Mouse (Mus musculus) forebrain, embryonic 13.5 days (tissue): ENCODE data around the gene Pappa. TPM values are rescaled to one million over a fixed set of nuclear protein-coding genes. Genes with fewer than 3 reads are reported as not detected.

Experiments used
- ATAC-seq: fragments of 200-750 bp; cut with Nextera tagmentation; 2 replicates; pipeline ENCODE4 v1.8.0; 2017
- H3K27ac ChIP-seq: fragments of 300-500 bp; sonication (generic); 2 replicates; pipeline ENCODE4 v1.5.1; 2015; ENCODE audit warnings: inconsistent platforms, mild to moderate bottlenecking, moderate library complexity
- H3K27me3 ChIP-seq: fragments of 300-500 bp; sonication (generic); 2 replicates; pipeline ENCODE4 v1.6.1; 2015; ENCODE audit warnings: mild to moderate bottlenecking, inconsistent platforms
- H3K36me3 ChIP-seq: fragments of 300-500 bp; sonication (generic); 2 replicates; pipeline ENCODE4 v1.6.1; 2015; ENCODE audit warnings: mild to moderate bottlenecking, inconsistent platforms; ENCODE audit not compliant: poor library complexity, severe bottlenecking
- H3K4me1 ChIP-seq: fragments of 300-500 bp; sonication (generic); 2 replicates; pipeline ENCODE4 v1.6.1; 2015; ENCODE audit warnings: inconsistent platforms
- H3K4me2 ChIP-seq: fragments of 300-500 bp; sonication (generic); 2 replicates; pipeline ENCODE4 v1.6.1; 2015; ENCODE audit warnings: inconsistent platforms, mild to moderate bottlenecking, moderate library complexity
- H3K4me3 ChIP-seq: fragments of 300-500 bp; sonication (generic); 2 replicates; pipeline ENCODE4 v1.5.1; 2015; ENCODE audit warnings: mild to moderate bottlenecking, inconsistent platforms
- H3K9ac ChIP-seq: fragments of 300-500 bp; sonication (generic); 2 replicates; pipeline ENCODE4 v1.6.1; 2015; ENCODE audit warnings: mild to moderate bottlenecking, inconsistent platforms
- H3K9me3 ChIP-seq: fragments of 300-500 bp; sonication (generic); replicated peaks from 2 replicates; pipeline ENCODE4 v1.6.1; 2016; ENCODE audit warnings: inconsistent platforms
- WGBS: fragments of 180-500 bp; shearing (Covaris S2); methylation state at CpG from one replicate; pipeline ENCODE4 v1.1.7; 2015; 5-methylcytosine and 5-hydroxymethylcytosine counted together
- polyA plus RNA-seq: library from polyadenylated mRNA; unstranded; fragments of >200 nt; fragmentation: Nextera tagmentation; extraction: Ambion mirVana; gene quantifications from 2 replicates; pipeline ENCODE4 v1.2.1, GENCODE M21; 2015

The Pappa gene
- polyA plus RNA-seq, 1 experiment from 2014 or later = 0.89 TPM

- no peak overlapping the region for H3K27ac ChIP-seq
- H3K9ac ChIP-seq = no peak overlapping the region
- WGBS = 35% methylated on average over 3 of the region's 3 CpGs
- H3K4me1 ChIP-seq = peaks cover 14% of the 10 kb centered on the region
- H3K9me3 ChIP-seq = no peaks in the 10 kb centered on the region
- H3K4me3 ChIP-seq = no peak overlapping the region
- no peak for ATAC-seq
- no peaks in the 10 kb centered on the region for H3K36me3 ChIP-seq
- peaks cover 16% of the 10 kb centered on the region; the same call in 1 of the 2 replicates for H3K27me3 ChIP-seq
- H3K4me2 ChIP-seq = no peak overlapping the region
Observed at GRCm38 (mm10) chr4:65242434-65242931, 118.5 kb downstream of the Pappa start.

- no peaks in the 10 kb centered on the region for H3K36me3 ChIP-seq
- H3K27me3 ChIP-seq = peaks cover 19% of the 10 kb centered on the region; the same call in 1 of the 2 replicates
- H3K9ac ChIP-seq = no peak overlapping the region
- no peak overlapping the region for H3K27ac ChIP-seq
- H3K4me1 ChIP-seq = peaks cover 7% of the 10 kb centered on the region
- ATAC-seq = no peak
- WGBS = 33% methylated on average over 2 of the region's 2 CpGs
- no peaks in the 10 kb centered on the region for H3K9me3 ChIP-seq
- H3K4me3 ChIP-seq = no peak overlapping the region
- H3K4me2 ChIP-seq = no peak overlapping the region
Observed at GRCm38 (mm10) chr4:65243245-65243644, 119.3 kb downstream of the Pappa start.

DNA sequence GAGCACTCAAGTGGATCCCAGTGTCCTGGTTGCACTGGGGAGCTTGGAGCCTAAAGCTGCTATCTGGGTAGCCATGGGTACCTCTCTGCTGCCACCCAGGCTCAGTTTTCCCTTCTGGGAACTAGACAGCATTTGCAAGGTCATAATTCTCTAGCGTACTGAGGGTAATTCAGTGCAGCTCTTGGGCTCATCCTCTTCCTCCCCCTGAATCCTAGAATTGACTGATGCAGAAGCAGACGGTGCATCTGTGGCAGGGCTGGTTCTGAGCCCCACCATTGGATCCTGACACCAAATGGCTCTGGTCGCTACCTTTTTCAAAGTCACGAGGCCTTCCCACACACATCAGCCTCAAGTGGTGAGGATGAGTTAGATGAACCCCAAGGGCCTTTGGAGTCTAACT, 121.0 kb downstream of the Pappa start:
- ATAC-seq = no peak
- 20% methylated on average over 4 of the region's 4 CpGs for WGBS

DNA sequence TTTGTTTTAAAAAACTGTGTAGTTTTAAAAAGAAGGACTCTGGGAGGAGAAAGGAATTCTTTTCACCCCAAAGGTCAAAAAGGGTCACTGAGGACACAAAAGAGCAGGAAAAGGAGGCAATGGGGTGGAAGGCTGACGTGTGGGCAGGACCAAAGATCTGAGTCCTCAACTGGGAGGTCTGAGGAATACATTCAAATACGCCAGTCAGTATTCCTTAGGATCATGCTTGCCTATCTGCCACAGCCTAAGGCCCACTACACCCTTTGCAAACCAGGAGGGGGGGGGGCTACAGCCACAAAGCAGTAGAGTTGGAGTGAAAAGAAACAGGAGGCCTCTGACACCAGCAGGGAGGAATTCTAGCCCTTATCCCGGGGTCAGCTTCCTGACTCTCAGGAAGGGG, 121.5 kb downstream of the Pappa start:
- no peak for ATAC-seq
- WGBS = 29% methylated on average over 3 of the region's 3 CpGs
- no peak overlapping the region for H3K4me3 ChIP-seq
- H3K9me3 ChIP-seq = no peaks in the 10 kb centered on the region
- H3K36me3 ChIP-seq = no peaks in the 10 kb centered on the region
- H3K27ac ChIP-seq = no peak overlapping the region
- H3K4me1 ChIP-seq = no peaks in the 10 kb centered on the region
- H3K9ac ChIP-seq = no peak overlapping the region
- H3K27me3 ChIP-seq = peaks cover 33% of the 10 kb centered on the region
- H3K4me2 ChIP-seq = no peak overlapping the region

More for the DNA sequence above, 121.0 kb downstream of the Pappa start:
- Histone ChIP-seq H3K4me3 (no peak overlapping the region), H3K9ac (no peak overlapping the region), H3K4me2 (no peak overlapping the region), H3K27ac (no peak overlapping the region), H3K9me3 (no peaks in the 10 kb centered on the region), H3K36me3 (no peaks in the 10 kb centered on the region), H3K27me3 (peaks cover 31% of the 10 kb centered on the region), H3K4me1 (no peaks in the 10 kb centered on the region)

GRCm38 (mm10) chr4:65252193-65252592, 128.2 kb downstream of the Pappa start:
- Histone ChIP-seq H3K9ac (no peak overlapping the region), H3K27me3 (peaks cover 43% of the 10 kb centered on the region), H3K4me1 (peaks cover 17% of the 10 kb centered on the region), H3K4me3 (no peak overlapping the region), H3K4me2 (peak overlapping the region; percentile 11), H3K36me3 (no peaks in the 10 kb centered on the region), H3K27ac (no peak overlapping the region), H3K9me3 (no peaks in the 10 kb centered on the region)
- peak; percentile 93 for ATAC-seq
- WGBS = 2% methylated on average over 8 of the region's 8 CpGs

DNA sequence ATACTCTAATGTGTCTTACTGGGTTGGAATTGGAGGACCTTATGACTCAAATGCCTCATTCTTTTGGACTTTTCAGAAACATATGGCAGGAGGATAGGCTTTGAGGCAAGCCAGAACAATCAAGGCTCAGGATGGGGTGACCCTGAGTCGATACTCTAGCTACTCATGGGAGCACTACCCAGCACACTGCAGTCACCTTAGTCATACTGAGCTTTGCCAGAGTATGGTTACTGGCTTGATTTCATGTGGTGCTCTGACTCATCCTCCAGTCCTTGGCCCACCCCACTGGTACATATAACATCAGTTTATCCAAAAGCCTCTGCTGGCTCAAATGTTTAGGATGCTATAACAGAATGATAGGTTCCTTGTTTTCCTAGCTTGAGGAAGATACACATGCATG, 130.1 kb downstream of the Pappa start:
- ATAC-seq = no peak
- Histone ChIP-seq H3K4me1 (peaks cover 21% of the 10 kb centered on the region), H3K27me3 (peaks cover 34% of the 10 kb centered on the region), H3K27ac (no peak overlapping the region), H3K36me3 (no peaks in the 10 kb centered on the region), H3K4me3 (no peak overlapping the region), H3K9ac (no peak overlapping the region), H3K4me2 (no peak overlapping the region), H3K9me3 (no peaks in the 10 kb centered on the region)
- 71% methylated on average over 1 of the region's 1 CpGs for WGBS

DNA sequence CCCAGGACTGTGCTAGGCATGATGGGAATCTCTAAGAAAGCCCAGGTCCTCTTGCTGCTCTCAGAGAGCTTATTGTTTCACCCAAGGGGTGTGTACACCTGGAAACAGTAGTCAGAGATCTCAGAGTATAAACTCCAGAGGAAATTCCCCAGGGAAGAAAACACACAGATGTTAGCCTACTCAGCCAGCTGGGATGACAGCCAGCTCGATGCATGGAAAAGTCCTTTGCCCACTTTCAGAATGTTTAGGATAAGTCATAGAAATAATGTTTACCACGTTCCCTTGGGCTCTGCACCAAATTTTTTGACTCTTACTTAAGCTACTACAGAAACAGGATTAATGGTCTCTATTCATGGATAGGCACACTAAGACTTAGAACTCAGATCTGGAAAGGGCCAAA, 143.1 kb downstream of the Pappa start:
- 75% methylated on average over 2 of the region's 2 CpGs for WGBS

DNA sequence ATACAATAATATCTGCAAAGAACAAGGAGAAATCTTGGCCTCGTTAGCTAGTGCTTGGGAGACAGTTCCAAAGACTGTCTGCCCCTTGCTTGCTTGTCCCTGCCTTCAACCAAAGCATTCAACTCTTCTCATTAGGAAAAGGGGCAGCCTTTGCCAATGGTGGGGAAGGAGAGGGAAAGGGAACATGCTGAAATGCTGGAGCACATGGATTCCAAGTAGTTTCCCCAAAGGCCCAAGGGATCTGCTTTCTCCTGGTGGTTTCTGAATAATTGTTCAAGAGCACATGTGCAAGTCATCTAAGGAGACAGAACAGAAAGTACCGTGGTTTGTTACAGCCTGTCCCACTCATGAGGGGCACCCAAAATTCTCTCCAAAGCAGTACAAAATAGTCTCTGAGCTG, 146.0 kb downstream of the Pappa start:
- Histone ChIP-seq H3K4me3 (no peak overlapping the region), H3K9ac (no peak overlapping the region), H3K36me3 (no peaks in the 10 kb centered on the region), H3K4me1 (peaks cover 13% of the 10 kb centered on the region), H3K4me2 (no peak overlapping the region), H3K27me3 (no peaks in the 10 kb centered on the region), H3K9me3 (no peaks in the 10 kb centered on the region), H3K27ac (no peak overlapping the region)
- 78% methylated on average over 2 of the region's 2 CpGs for WGBS
- ATAC-seq = no peak

More for the DNA sequence above, 143.1 kb downstream of the Pappa start:
- H3K27ac ChIP-seq = no peak overlapping the region
- H3K9ac ChIP-seq = no peak overlapping the region
- ATAC-seq = no peak
- 0 out of 2 replicates have a peak, but pooled peaks cover 4% of the 10 kb centered on the region for H3K4me1 ChIP-seq
- no peak overlapping the region for H3K4me2 ChIP-seq
- H3K4me3 ChIP-seq = no peak overlapping the region
- H3K9me3 ChIP-seq = no peaks in the 10 kb centered on the region
- no peaks in the 10 kb centered on the region for H3K27me3 ChIP-seq
- no peaks in the 10 kb centered on the region for H3K36me3 ChIP-seq

DNA sequence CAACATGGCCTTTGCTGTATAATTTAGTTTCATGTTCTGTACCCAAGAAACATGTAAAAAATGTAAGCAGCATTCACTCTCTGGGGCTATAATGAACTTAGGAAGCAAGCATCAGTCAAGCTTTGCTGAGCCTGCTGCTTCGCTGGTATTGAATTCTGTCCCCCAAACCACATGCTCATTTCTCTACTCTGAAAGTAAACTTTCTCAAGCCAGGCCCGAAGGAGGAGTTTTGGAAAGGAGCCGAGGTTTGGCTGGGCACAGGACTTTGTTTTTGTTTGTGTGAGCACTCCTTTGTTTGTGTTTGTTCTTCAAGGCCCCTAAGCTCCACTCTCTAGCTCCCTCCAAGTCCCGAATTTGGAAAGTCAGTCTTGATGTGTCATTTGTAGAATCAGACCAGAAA, 148.3 kb downstream of the Pappa start:
- Histone ChIP-seq H3K4me3 (no peak overlapping the region), H3K27ac (no peak overlapping the region), H3K4me2 (no peak overlapping the region), H3K9ac (no peak overlapping the region), H3K36me3 (no peaks in the 10 kb centered on the region), H3K27me3 (0 out of 2 replicates have a peak, but pooled peaks cover 5% of the 10 kb centered on the region), H3K9me3 (no peaks in the 10 kb centered on the region), H3K4me1 (peaks cover 13% of the 10 kb centered on the region)
- WGBS = 34% methylated on average over 4 of the region's 4 CpGs
- ATAC-seq = 0 out of 2 replicates have a peak, but pooled peaks have one; percentile 48

GRCm38 (mm10) chr4:65273299-65273851, 149.4 kb downstream of the Pappa start:
- no peaks in the 10 kb centered on the region for H3K36me3 ChIP-seq
- H3K9me3 ChIP-seq = no peaks in the 10 kb centered on the region
- no peak overlapping the region for H3K27ac ChIP-seq
- 0 out of 2 replicates have a peak, but pooled peaks cover 5% of the 10 kb centered on the region for H3K27me3 ChIP-seq
- peak; percentile 54; the same call in 1 of the 2 replicates for ATAC-seq
- H3K4me3 ChIP-seq = no peak overlapping the region
- 60% methylated on average over 1 of the region's 1 CpGs for WGBS
- no peak overlapping the region for H3K9ac ChIP-seq
- H3K4me2 ChIP-seq = no peak overlapping the region
- H3K4me1 ChIP-seq = peaks cover 17% of the 10 kb centered on the region

- H3K4me2 ChIP-seq = no peak overlapping the region
- no peak overlapping the region for H3K4me3 ChIP-seq
- no peaks in the 10 kb centered on the region for H3K9me3 ChIP-seq
- peak; percentile 73; the same call in 1 of the 2 replicates for ATAC-seq
- no peak overlapping the region for H3K9ac ChIP-seq
- H3K27me3 ChIP-seq = 0 out of 2 replicates have a peak, but pooled peaks cover 5% of the 10 kb centered on the region
- WGBS = 6% methylated on average over 10 of the region's 10 CpGs
- H3K27ac ChIP-seq = no peak overlapping the region
- H3K36me3 ChIP-seq = no peaks in the 10 kb centered on the region
- H3K4me1 ChIP-seq = peaks cover 26% of the 10 kb centered on the region
Observed at GRCm38 (mm10) chr4:65278451-65279271, 154.7 kb downstream of the Pappa start.

DNA sequence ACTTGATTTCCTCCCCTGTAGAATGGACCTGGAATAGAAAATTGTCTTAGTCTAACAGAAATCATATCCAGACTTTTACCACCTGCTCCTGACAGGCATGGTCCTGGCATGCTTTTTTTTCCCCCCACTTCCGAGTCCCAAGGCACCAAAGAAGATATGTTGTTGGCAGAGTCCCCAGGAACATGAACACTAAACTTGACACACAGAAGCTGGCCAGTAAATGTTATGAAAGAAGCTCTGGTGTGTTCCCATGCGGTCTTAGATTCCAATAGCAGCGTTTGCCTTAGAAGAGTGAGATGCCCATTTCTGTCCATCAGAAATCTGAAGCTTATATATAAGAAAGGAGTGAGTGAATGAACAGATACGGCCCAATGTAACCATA, 155.3 kb downstream of the Pappa start:
- no peak overlapping the region for H3K9ac ChIP-seq
- WGBS = 43% methylated on average over 4 of the region's 4 CpGs
- H3K4me3 ChIP-seq = no peak overlapping the region
- no peaks in the 10 kb centered on the region for H3K36me3 ChIP-seq
- no peaks in the 10 kb centered on the region for H3K9me3 ChIP-seq
- H3K4me1 ChIP-seq = peaks cover 26% of the 10 kb centered on the region
- no peak overlapping the region for H3K27ac ChIP-seq
- no peak overlapping the region for H3K4me2 ChIP-seq
- H3K27me3 ChIP-seq = 0 out of 2 replicates have a peak, but pooled peaks cover 5% of the 10 kb centered on the region
- no peak for ATAC-seq
